21 mouse cellular contexts compared by ENCODE assay signal in the genomic region with DNA sequence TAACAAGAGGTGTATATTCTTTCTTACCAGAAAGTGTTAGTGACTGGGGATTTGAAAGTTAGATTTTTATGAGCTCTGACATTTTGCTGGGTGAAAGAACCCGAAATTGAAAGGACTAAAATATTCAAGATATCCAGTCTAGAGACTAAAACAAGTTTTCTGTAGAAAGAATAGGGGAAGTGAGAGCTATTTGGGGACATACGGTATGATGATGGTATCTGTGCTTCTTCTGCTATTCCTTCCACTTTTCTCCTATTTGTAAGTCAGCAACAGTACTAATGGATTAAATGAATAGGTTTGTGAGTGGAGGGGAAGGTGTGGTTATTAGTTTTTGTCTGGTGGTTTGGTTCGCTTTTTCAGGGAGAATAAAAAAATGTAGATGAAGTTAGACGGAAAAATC. TPM values are rescaled to one million over a fixed set of nuclear protein-coding genes. Genes with fewer than 3 reads are reported as not detected.
DNase-seq lines count a peak whose midpoint lies in the region; ATAC-seq and TF ChIP-seq lines count a peak whose summit lies in the region.
"Had no signal": no experiment of that assay in that cellular context is flagged by ENCODE, and none has a peak within 500 bp of the region (broad histone marks: within the 10 kb centered on the region; RNA-seq: fewer than 3 reads in every experiment).

No protein-coding gene starts in this region.

- peak; percentile 86 for TF ChIP-seq EP300 in CH12.LX (IDR thresholded peaks at IDR 0.05; ENCODE audit: low read length)

- no peak for TF ChIP-seq RAD21 in CH12.LX (IDR thresholded peaks at IDR 0.05; ENCODE audit: low read depth, low read length)

- H3K4me2 ChIP-seq in CH12.LX (ENCODE audit: insufficient read depth, low read depth, poor library complexity, severe bottlenecking), result peak overlapping the region; percentile 56; the same call in 1 of the 2 replicates
- H3K4me2 ChIP-seq in kidney, embryonic 16.5 days (replicated peaks; ENCODE audit: low read depth, low read length), result no peak overlapping the region
- H3K4me2 ChIP-seq: embryonic facial prominence, embryonic 12.5 days; embryonic facial prominence, embryonic 15.5 days; forebrain, embryonic 15.5 days; heart, embryonic 11.5 days; hindbrain, embryonic 12.5 days; hindbrain, embryonic 15.5 days had no signal

- H3K27ac ChIP-seq in CH12.LX (ENCODE audit: insufficient read depth, low read depth), result no peak overlapping the region
- H3K27ac ChIP-seq in kidney, embryonic 16.5 days (ENCODE audit: low read length), result no peak overlapping the region
- H3K27ac ChIP-seq: embryonic facial prominence, embryonic 12.5 days; embryonic facial prominence, embryonic 15.5 days; forebrain, embryonic 15.5 days; heart, adult 2 months; hindbrain, embryonic 12.5 days; hindbrain, embryonic 15.5 days had no signal

- no peaks in the 10 kb centered on the region for H3K9me3 ChIP-seq in CH12.LX (replicated peaks; ENCODE audit: low read length)
- no peaks in the 10 kb centered on the region for H3K9me3 ChIP-seq in kidney, embryonic 16.5 days (ENCODE audit: low read length)
- H3K9me3 ChIP-seq: embryonic facial prominence, embryonic 12.5 days; embryonic facial prominence, embryonic 15.5 days; forebrain, embryonic 15.5 days; hindbrain, embryonic 12.5 days; hindbrain, embryonic 15.5 days had no signal

- in situ Hi-C loops in CH12.LX (cut with MboI; ENCODE audit: low pct_ligation_motif_present, low pct_unique_long_range_greater_than_20kb, low sequenced_read_pairs), result no loop called here

- H3K4me3 ChIP-seq in CH12.LX (replicated peaks in 1 of 3; ENCODE audit: low read depth in 2 of 3, low read length in 2 of 3, poor library complexity in 1 of 3), result no peak overlapping the region
- H3K4me3 ChIP-seq in kidney, embryonic 16.5 days (ENCODE audit: low read length), result no peak overlapping the region
- H3K4me3 ChIP-seq: embryonic facial prominence, embryonic 12.5 days; embryonic facial prominence, embryonic 15.5 days; forebrain, embryonic 15.5 days; heart, adult 2 months; hindbrain, embryonic 12.5 days; hindbrain, embryonic 15.5 days had no signal

- DNase-seq in CH12.LX (ENCODE audit: extremely low read depth), result peak; percentile 59
- no peak for DNase-seq in adrenal gland, adult 8-10 months
- DNase-seq in lung, postnatal 36 days, result no peak
- DNase-seq: adrenal gland, postnatal 25 days; B cell, adult 2 months; cerebellum, adult 11-12 months; cerebellum, adult 8-10 months; cerebellum, postnatal 10 days; gastrocnemius, postnatal 25 days; heart, adult 2 months had no signal

- peak overlapping the region; percentile 63 for H3K9ac ChIP-seq in CH12.LX (ENCODE audit: insufficient read depth, low read depth)
- H3K9ac ChIP-seq in kidney, embryonic 16.5 days (replicated peaks; ENCODE audit: low read length), result no peak overlapping the region
- H3K9ac ChIP-seq: embryonic facial prominence, embryonic 12.5 days; embryonic facial prominence, embryonic 15.5 days; forebrain, embryonic 15.5 days; hindbrain, embryonic 12.5 days; hindbrain, embryonic 15.5 days had no signal

- 87% methylated on average over 4 of the region's 4 CpGs for WGBS in kidney, embryonic 16.5 days

- dilution Hi-C loops in CH12.LX (cut with MboI; ENCODE audit: extremely low pct_ligation_motif_present, extremely low pct_unique_long_range_greater_than_20kb, low sequenced_read_pairs), result no loop called here

- peaks cover 0 to 49% of the 10 kb centered on the region in 2 experiments; a peak in 2 of 4 replicates for H3K4me1 ChIP-seq in CH12.LX (ENCODE audit: control insufficient read depth in 1 of 2, insufficient read depth in 2 of 2)
- no peaks in the 10 kb centered on the region for H3K4me1 ChIP-seq in kidney, embryonic 16.5 days (ENCODE audit: insufficient read depth, low read length)
- H3K4me1 ChIP-seq: embryonic facial prominence, embryonic 12.5 days; embryonic facial prominence, embryonic 15.5 days; forebrain, embryonic 15.5 days; hindbrain, embryonic 12.5 days; hindbrain, embryonic 15.5 days had no signal

- no peaks in the 10 kb centered on the region for H3K27me3 ChIP-seq in CH12.LX (replicated peaks)
- no peaks in the 10 kb centered on the region for H3K27me3 ChIP-seq in kidney, embryonic 16.5 days (ENCODE audit: insufficient read depth, low read length)
- H3K27me3 ChIP-seq: embryonic facial prominence, embryonic 12.5 days; embryonic facial prominence, embryonic 15.5 days; forebrain, embryonic 15.5 days; hindbrain, embryonic 12.5 days; hindbrain, embryonic 15.5 days; Patski had no signal

- peak; percentile 62 for ATAC-seq in common myeloid progenitor, adult 5-6 weeks (replicated peaks; ENCODE audit: low read depth, poor library complexity, severe bottlenecking)
- ATAC-seq in megakaryocyte progenitor cell, adult 5-6 weeks (replicated peaks; ENCODE audit: poor library complexity), result peak; percentile 58
- no peak for ATAC-seq in kidney, embryonic 16.5 days (ENCODE audit: low FRiP score, low TSS enrichment)
- ATAC-seq: forebrain, embryonic 15.5 days; intestine, postnatal 0 days; Patski had no signal

- H3K36me3 ChIP-seq in CH12.LX (replicated peaks in 1 of 2; ENCODE audit: control insufficient read depth in 1 of 2, insufficient read depth in 1 of 2, low read length in 1 of 2), result peaks cover 0 to 2% of the 10 kb centered on the region in 2 experiments
- no peaks in the 10 kb centered on the region for H3K36me3 ChIP-seq in kidney, embryonic 16.5 days (ENCODE audit: insufficient read depth, low read length)
- H3K36me3 ChIP-seq: embryonic facial prominence, embryonic 12.5 days; forebrain, embryonic 15.5 days; hindbrain, embryonic 12.5 days; hindbrain, embryonic 15.5 days had no signal

- no peak for TF ChIP-seq POLR2A in CH12.LX (IDR thresholded peaks at IDR 0.05; ENCODE audit: low read depth, low read length)

- H3K79me2 ChIP-seq in CH12.LX (replicated peaks; ENCODE audit: control insufficient read depth, extremely low read depth, insufficient read depth, poor library complexity, severe bottlenecking), result peaks cover 4% of the 10 kb centered on the region; the same call in 1 of the 2 replicates

- TF ChIP-seq CTCF in CH12.LX (conservative IDR thresholded peaks at IDR 0.05 in 1 of 2, IDR thresholded peaks at IDR 0.05 in 1 of 2; ENCODE audit: low read depth in 2 of 2, low read length in 2 of 2), result no peak

TF ChIP-seq in CH12.LX, 34 proteins besides CTCF, POLR2A, EP300 and RAD21:
- no peak for TF ChIP-seq HCFC1 (IDR thresholded peaks at IDR 0.05; ENCODE audit: low read depth, low read length)
- TF ChIP-seq SIN3A (IDR thresholded peaks at IDR 0.05; ENCODE audit: low read length), result 0 out of 2 replicates have a peak, but pooled peaks have one; percentile 30
- no peak for TF ChIP-seq TBP (conservative IDR thresholded peaks at IDR 0.05; ENCODE audit: low read depth, low read length)
- TF ChIP-seq ZNF384 (IDR thresholded peaks at IDR 0.05; ENCODE audit: low read depth, low read length), result no peak
- peak; percentile 90 for TF ChIP-seq IRF4 (IDR thresholded peaks at IDR 0.05; ENCODE audit: low read depth, low read length)
- no peak for TF ChIP-seq E2F4 (IDR thresholded peaks at IDR 0.05; ENCODE audit: insufficient replicate concordance, low read depth, low read length)
- 0 out of 2 replicates have a peak, but pooled peaks have one; percentile 41 for TF ChIP-seq JUND (conservative IDR thresholded peaks at IDR 0.05; ENCODE audit: low read depth, low read length)
- TF ChIP-seq MAX (IDR thresholded peaks at IDR 0.05; ENCODE audit: low read length), result no peak
- no peak for TF ChIP-seq MAFK (IDR thresholded peaks at IDR 0.05; ENCODE audit: insufficient replicate concordance, low read length)
- TF ChIP-seq ELF1 (IDR thresholded peaks at IDR 0.05; ENCODE audit: low read depth, low read length), result no peak
- TF ChIP-seq MEF2A (IDR thresholded peaks at IDR 0.05; ENCODE audit: borderline replicate concordance, low read depth, low read length), result peak; percentile 89
- TF ChIP-seq RCOR1 (conservative IDR thresholded peaks at IDR 0.05; ENCODE audit: low read depth, low read length), result 0 out of 2 replicates have a peak, but pooled peaks have one; percentile 5
- TF ChIP-seq POLR2AphosphoS2 (IDR thresholded peaks at IDR 0.05; ENCODE audit: low read depth, low read length), result no peak
- TF ChIP-seq ZC3H11A (IDR thresholded peaks at IDR 0.05; ENCODE audit: low read depth, low read length), result no peak
- peak; percentile 73; the same call in 1 of the 2 replicates for TF ChIP-seq MXI1 (IDR thresholded peaks at IDR 0.05; ENCODE audit: low read depth, low read length)
- no peak for TF ChIP-seq MAZ (IDR thresholded peaks at IDR 0.05; ENCODE audit: low read depth, low read length)
- TF ChIP-seq NELFE (IDR thresholded peaks at IDR 0.05; ENCODE audit: low read depth, low read length), result no peak
- no peak; the same call in 1 of the 2 replicates for TF ChIP-seq CHD2 (IDR thresholded peaks at IDR 0.05; ENCODE audit: low read length)
- no peak for TF ChIP-seq JUN (IDR thresholded peaks at IDR 0.05; ENCODE audit: insufficient read depth, low read depth, low read length)
- TF ChIP-seq USF1 (IDR thresholded peaks at IDR 0.05; ENCODE audit: low read depth, low read length), result no peak

RNA-seq across cellular contexts. Expression of gene Arhgap5, which starts 37.5 kb away (rescaled TPM):
- 12.0 and 13.0 TPM in 2 replicates for total RNA-seq in CH12.LX (2012; rRNA removed)
- 42.7 and 45.5 TPM in 2 replicates for total RNA-seq in CH12.LX (2014; rRNA removed)
- polyA plus RNA-seq in CH12.LX (2012; ENCODE audit: insufficient read length, low read depth), result 11.1 and 13.0 TPM in 2 replicates
- total RNA-seq in common myeloid progenitor, adult 5-6 weeks (2017), result 18.9 and 24.0 TPM in 2 replicates
- total RNA-seq in megakaryocyte progenitor cell, adult 5-6 weeks (2015), result 11.2 and 12.7 TPM in 2 replicates
- total RNA-seq in megakaryocyte progenitor cell, adult 5-6 weeks (2017), result 8.1 and 10.0 TPM in 2 replicates
- 100 to 1,000 TPM in 1 of 4 experiments, 10 to 100 TPM in 3; 59.8 to 108 (median 84.4) TPM for total RNA-seq in adrenal gland, adult 8-10 months (2022)
- polyA plus RNA-seq in kidney, embryonic 16.5 days (2015; fragmentation: Nextera tagmentation; extraction: Ambion mirVana), result 41.0 and 46.9 TPM in 2 replicates
